Mouse (Mus musculus) hindbrain, postnatal 0 days (tissue): ENCODE results near the gene Nbl1. TPM values are rescaled to one million over a fixed set of nuclear protein-coding genes. Genes with fewer than 3 reads are reported as not detected.

ENCODE experiments used
- ATAC-seq: fragments of 200-750 bp; cut with Nextera tagmentation; 2 replicates; pipeline ENCODE4 v1.8.0; 2017; ENCODE audit warnings: mild to moderate bottlenecking, moderate TSS enrichment, moderate library complexity
- DNase-seq: peaks from one replicate; pipeline ENCODE4 v3.0.0-alpha.2; 2015; ENCODE audit warnings: low spot score
- H3K27ac ChIP-seq: fragments of 300-500 bp; sonication (generic); 2 replicates; pipeline ENCODE4 v1.5.1; 2014; ENCODE audit warnings: mild to moderate bottlenecking
- H3K27me3 ChIP-seq: fragments of 300-500 bp; sonication (generic); 2 replicates; pipeline ENCODE4 v1.6.1; 2014; ENCODE audit warnings: low read length, mixed read lengths; ENCODE audit not compliant: insufficient read depth
- H3K36me3 ChIP-seq: fragments of 300-500 bp; sonication (generic); 2 replicates; pipeline ENCODE4 v1.6.1; 2014; ENCODE audit warnings: low read length, mixed read lengths; ENCODE audit not compliant: insufficient read depth
- H3K4me1 ChIP-seq: fragments of 300-500 bp; sonication (generic); 2 replicates; pipeline ENCODE4 v1.6.1; 2014; ENCODE audit warnings: antibody characterized with exemption, low read length, mixed read lengths; ENCODE audit not compliant: insufficient read depth
- H3K4me2 ChIP-seq: fragments of 300-500 bp; sonication (generic); 2 replicates; pipeline ENCODE4 v1.6.1; 2014; ENCODE audit warnings: low read depth, mild to moderate bottlenecking, low read length, moderate library complexity, mixed read lengths
- H3K4me3 ChIP-seq: fragments of 300-500 bp; sonication (generic); 2 replicates; pipeline ENCODE4 v1.5.1; 2014; ENCODE audit warnings: low read length
- H3K9ac ChIP-seq: fragments of 300-500 bp; sonication (generic); replicated peaks from 2 replicates; pipeline ENCODE4 v1.6.1; 2014; ENCODE audit warnings: mild to moderate bottlenecking, low read length, moderate library complexity, mixed read lengths
- H3K9me3 ChIP-seq: fragments of 300-500 bp; sonication (generic); 2 replicates; pipeline ENCODE4 v1.6.1; 2016; ENCODE audit warnings: low read length, mixed read lengths
- CTCF ChIP-seq: IDR thresholded peaks from 2 replicates; pipeline ENCODE4 v1.5.1; 2016; ENCODE audit warnings: antibody characterized with exemption, control low read depth, low read depth
- WGBS: fragments of 180-500 bp; shearing (Covaris S2); extraction: QIAGEN DNeasy Blood & Tissue Kit; methylation state at CpG from one replicate; pipeline ENCODE4 v1.1.7; 2014; 5-methylcytosine and 5-hydroxymethylcytosine counted together
- polyA plus RNA-seq: library from polyadenylated mRNA; unstranded; fragments of >200 nt; fragmentation: Nextera tagmentation; extraction: Ambion mirVana; gene quantifications from 2 replicates; pipeline ENCODE4 v1.2.1, GENCODE M21; 2015
- total RNA-seq: library from RNA; depleted of rRNA; stranded (reverse); fragments of >200 nt; gene quantifications from 2 replicates; pipeline ENCODE4 v1.2.3, GENCODE M21; 2014; rRNA removed

Gene Nbl1
- total RNA-seq (69.4 and 85.3 TPM in 2 replicates), polyA plus RNA-seq (60.6 and 64.4 TPM in 2 replicates)

DNA sequence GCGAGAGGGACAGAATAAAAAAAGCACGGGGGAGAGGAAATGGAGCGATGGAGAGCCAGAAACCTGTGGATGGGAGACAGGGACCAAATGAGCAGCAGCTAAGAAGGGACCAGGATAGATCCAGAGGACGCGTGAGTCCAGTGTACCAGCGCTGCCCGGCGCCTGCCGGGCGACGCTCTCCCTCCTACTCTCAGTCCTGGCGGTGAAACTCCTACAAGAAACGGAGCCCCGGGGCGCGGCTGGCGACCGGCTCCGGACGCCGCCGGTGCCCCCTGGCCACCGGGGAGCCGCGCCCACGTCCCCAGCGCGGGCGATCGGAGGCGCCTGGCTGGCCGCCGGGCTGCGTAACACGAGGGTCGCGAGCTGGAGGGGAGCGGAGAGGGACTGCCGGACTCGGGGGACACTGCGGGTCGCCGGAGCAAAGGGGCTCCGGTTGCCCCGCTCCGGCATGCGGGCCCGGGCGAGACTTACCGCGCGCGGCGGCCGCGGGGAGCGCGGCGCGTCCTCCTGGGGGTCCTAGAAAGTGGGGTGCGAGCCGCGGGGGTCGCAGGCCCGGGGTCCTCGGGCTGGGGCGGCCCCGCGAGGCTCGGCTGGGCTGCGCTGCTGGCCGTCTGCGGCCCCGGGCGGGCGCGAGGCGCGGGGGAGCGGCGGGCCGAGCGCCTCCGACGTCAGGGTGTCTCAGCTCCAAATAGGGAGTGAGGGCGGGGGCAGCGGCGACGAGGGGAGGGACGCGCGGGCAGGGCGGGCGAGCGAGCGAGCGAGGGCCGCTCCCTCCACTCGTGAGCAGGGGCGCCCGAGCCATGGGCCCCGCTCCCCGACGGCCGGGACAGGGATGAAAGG, at the start of gene Nbl1:
Nbl1 (minus strand) TSS at position 638 of the 840 bp plus-strand sequence.
- Histone ChIP-seq H3K9me3 (no peaks in the 10 kb centered on the region), H3K27ac (peak within 1 kb of the TSS; percentile 2; the same call in 1 of the 2 replicates), H3K9ac (peak within 1 kb of the TSS; percentile 63), H3K36me3 (no peaks in the 10 kb centered on the region), H3K4me3 (peak within 1 kb of the TSS; percentile 59), H3K27me3 (no peaks in the 10 kb centered on the region), H3K4me1 (no peaks in the 10 kb centered on the region), H3K4me2 (peak within 1 kb of the TSS; percentile 93)
- ATAC-seq (peak; percentile 44; the same call in 1 of the 2 replicates), DNase-seq (peak; percentile 56)
- under 1% methylated on average over 61 of the region's 105 CpGs for WGBS
- no peak for TF ChIP-seq CTCF

DNA sequence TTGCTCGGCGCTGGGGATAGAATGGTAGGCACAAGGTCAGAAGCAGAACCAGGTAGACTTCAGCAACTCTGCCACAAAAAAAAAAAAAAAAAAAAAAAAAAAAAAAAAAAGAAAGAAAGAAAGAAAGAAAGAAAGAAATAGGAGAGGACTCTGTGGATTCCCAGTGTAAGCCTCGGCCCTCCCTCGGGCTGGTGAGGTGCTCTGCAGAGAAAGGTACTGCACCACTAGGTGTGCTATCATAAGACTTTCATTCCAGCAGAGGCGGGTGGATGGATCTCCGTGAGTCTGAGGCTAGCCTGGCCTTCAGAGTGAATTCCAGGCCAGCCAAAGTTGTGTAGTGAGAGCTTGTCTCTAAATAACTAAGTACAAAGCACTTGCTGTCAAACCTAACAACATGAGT, 49.0 kb upstream of the Nbl1 start:
- no peak overlapping the region for H3K27ac ChIP-seq
- TF ChIP-seq CTCF: peak; percentile 20; the same call in 1 of the 2 replicates
- no peaks in the 10 kb centered on the region for H3K27me3 ChIP-seq
- no peak overlapping the region for H3K4me3 ChIP-seq
- no peak overlapping the region for H3K4me2 ChIP-seq
- ATAC-seq (no peak), DNase-seq (no peak)
- 0 out of 2 replicates have a peak, but pooled peaks cover 2% of the 10 kb centered on the region for H3K9me3 ChIP-seq
- H3K4me1 ChIP-seq: no peaks in the 10 kb centered on the region
- no peak overlapping the region for H3K9ac ChIP-seq
- 80% methylated on average over 6 of the region's 6 CpGs for WGBS
- H3K36me3 ChIP-seq: no peaks in the 10 kb centered on the region

DNA sequence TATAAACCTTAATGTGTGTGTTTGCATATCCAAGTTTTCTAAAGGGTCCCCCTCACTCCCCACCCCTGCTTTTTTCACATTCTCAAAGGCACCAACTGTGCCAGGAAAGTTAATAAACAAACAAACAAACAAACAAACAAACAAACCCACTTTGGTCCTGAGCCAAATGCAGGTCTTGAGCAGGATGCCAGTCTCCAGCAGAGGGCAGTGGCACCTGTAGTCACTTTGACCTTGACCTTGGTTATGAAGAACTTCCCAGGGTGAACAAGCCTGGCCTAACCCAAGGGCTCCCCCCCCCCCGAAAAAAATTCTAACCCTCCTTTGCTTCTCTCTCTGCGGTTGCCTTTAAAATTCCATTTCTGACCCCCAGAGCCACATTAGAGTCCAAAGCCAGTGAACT, 47.5 kb upstream of the Nbl1 start:
- WGBS: 73% methylated on average over 2 of the region's 2 CpGs
- no peak overlapping the region for H3K4me3 ChIP-seq
- no peaks in the 10 kb centered on the region for H3K27me3 ChIP-seq
- DNase-seq (no peak), ATAC-seq (no peak)
- no peak overlapping the region for H3K4me2 ChIP-seq
- H3K4me1 ChIP-seq: no peaks in the 10 kb centered on the region
- H3K9me3 ChIP-seq: 0 out of 2 replicates have a peak, but pooled peaks cover under 1% of the 10 kb centered on the region
- H3K27ac ChIP-seq: no peak overlapping the region
- no peak; the same call in 1 of the 2 replicates for TF ChIP-seq CTCF
- H3K9ac ChIP-seq: no peak overlapping the region
- no peaks in the 10 kb centered on the region for H3K36me3 ChIP-seq

DNA sequence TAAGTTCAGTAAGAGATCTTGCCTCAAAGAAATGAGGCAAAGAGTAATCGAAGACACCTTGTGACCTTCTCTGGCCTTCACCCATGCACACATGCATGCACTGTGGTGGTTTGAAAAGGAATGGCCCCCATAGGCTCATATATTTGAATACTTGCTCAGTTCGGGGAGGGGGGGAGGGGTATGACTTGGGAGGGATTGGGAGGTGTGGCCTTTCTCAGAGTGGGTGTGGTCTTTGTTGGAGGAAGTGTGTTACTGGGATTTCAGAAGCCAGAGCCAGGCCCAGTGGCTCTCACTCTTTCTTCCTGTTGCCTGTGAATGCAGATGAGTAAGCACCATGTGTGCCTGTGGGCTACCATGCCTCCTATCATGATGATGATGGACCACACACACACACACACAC, 43.2 kb upstream of the Nbl1 start:
- no peak for DNase-seq
- Histone ChIP-seq H3K4me1 (no peaks in the 10 kb centered on the region), H3K4me3 (no peak overlapping the region), H3K9ac (no peak overlapping the region), H3K4me2 (no peak overlapping the region), H3K27me3 (no peaks in the 10 kb centered on the region), H3K9me3 (no peaks in the 10 kb centered on the region), H3K36me3 (no peaks in the 10 kb centered on the region), H3K27ac (no peak overlapping the region)
- ATAC-seq: no peak
- WGBS: 86% methylated on average over 2 of the region's 2 CpGs
- no peak for TF ChIP-seq CTCF

DNA sequence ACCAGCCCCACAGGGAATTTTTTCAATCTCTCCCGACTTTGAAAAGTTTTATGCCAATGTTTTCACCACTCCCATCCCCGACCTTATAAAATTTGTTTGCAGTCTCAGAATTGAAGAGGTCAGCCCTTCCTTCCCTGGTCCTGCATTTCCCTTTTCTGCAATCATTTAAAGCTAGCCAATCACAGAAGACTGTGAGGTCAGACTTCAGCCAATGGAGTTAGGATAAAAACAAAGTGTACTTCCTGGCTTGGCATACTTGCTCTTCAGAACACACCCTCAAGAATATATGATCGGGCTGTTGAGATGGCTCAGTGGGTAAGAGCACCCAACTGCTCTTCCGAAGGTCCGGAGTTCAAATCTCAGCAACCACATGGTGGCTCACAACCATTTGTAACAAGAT, 40.3 kb upstream of the Nbl1 start:
- ATAC-seq (no peak), DNase-seq (no peak)
- Histone ChIP-seq H3K4me1 (peaks cover 5% of the 10 kb centered on the region), H3K27me3 (no peaks in the 10 kb centered on the region), H3K4me2 (no peak overlapping the region), H3K36me3 (no peaks in the 10 kb centered on the region), H3K9ac (no peak overlapping the region), H3K27ac (no peak overlapping the region), H3K4me3 (no peak overlapping the region), H3K9me3 (no peaks in the 10 kb centered on the region)
- TF ChIP-seq CTCF: no peak
- 83% methylated on average over 5 of the region's 5 CpGs for WGBS

DNA sequence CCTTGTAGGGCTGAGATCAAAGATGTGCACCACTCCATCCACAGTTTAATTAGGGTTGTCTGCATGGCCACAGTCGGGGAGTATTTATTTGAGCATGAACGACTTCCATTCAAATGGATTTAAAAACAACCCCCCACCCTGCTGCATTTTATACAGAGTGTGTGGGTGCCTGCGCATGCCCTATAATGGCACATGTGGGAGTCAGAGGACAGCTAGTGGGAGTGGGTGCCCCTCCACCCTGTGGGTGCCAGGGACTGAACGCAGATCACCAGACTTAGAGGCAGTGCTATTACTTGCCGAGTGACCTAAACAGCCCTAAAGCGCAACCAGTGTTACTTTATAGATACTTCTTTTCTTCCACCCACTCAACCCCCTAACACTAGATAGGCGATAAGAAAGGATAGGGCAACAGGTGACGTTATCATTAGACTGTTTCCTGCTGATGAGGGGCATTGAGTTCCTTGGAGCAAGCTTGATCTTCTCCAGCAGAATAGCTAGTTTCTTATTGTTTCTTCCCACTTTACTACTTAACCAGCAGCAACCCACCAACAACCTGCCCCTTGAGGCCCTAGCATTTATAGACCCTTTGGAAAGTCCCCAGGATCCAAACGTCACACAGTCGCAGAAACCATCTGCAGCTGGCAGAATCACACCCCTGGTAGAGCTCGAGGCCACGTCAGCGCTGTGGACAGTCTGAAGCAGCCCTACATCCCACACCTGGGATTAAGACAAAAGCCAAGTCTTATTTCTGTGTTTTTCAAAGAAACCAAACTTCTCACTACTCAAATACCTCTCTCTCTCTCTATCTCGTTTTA, 39.3 kb upstream of the Nbl1 start:
- no peak for ATAC-seq
- Histone ChIP-seq H3K9me3 (no peaks in the 10 kb centered on the region), H3K27ac (no peak overlapping the region), H3K4me3 (no peak overlapping the region; the same call in 1 of the 2 replicates), H3K36me3 (no peaks in the 10 kb centered on the region), H3K4me2 (peak overlapping the region; percentile 79), H3K9ac (no peak overlapping the region), H3K4me1 (peaks cover 5% of the 10 kb centered on the region), H3K27me3 (no peaks in the 10 kb centered on the region)
- no peak for TF ChIP-seq CTCF
- WGBS: 88% methylated on average over 14 of the region's 14 CpGs
- no peak for DNase-seq
